Mouse (Mus musculus) forebrain, postnatal 0 days (tissue): Measurements from ENCODE around the gene Cadm2. TPM values are rescaled to one million over a fixed set of nuclear protein-coding genes. Genes with fewer than 3 reads are reported as not detected.
A peak's percentile ranks its signal among the peaks of the same experiment; 100 is the strongest.

Experiments
- ATAC-seq: fragments of 200-750 bp; cut with Nextera tagmentation; 2 replicates; pipeline ENCODE4 v1.8.0; 2017; ENCODE audit warnings: mild to moderate bottlenecking, moderate library complexity
- DNase-seq: peaks from one replicate; pipeline ENCODE4 v3.0.0-alpha.2; 2015
- H3K27ac ChIP-seq: fragments of 300-500 bp; sonication (generic); 2 replicates; pipeline ENCODE4 v1.5.1; 2014; ENCODE audit warnings: low read depth, mild to moderate bottlenecking, antibody characterized with exemption, low read length, moderate library complexity, mixed read lengths
- H3K27me3 ChIP-seq: fragments of 300-500 bp; sonication (generic); 2 replicates; pipeline ENCODE4 v1.6.1; 2014; ENCODE audit warnings: mild to moderate bottlenecking, low read length, mixed read lengths; ENCODE audit not compliant: insufficient read depth
- H3K36me3 ChIP-seq: fragments of 300-500 bp; sonication (generic); 2 replicates; pipeline ENCODE4 v1.6.1; 2014; ENCODE audit warnings: mild to moderate bottlenecking, moderate library complexity; ENCODE audit not compliant: insufficient read depth
- H3K4me1 ChIP-seq: fragments of 300-500 bp; sonication (generic); 2 replicates; pipeline ENCODE4 v1.6.1; 2014; ENCODE audit warnings: antibody characterized with exemption; ENCODE audit not compliant: insufficient read depth
- H3K4me2 ChIP-seq: fragments of 300-500 bp; sonication (generic); 2 replicates; pipeline ENCODE4 v1.6.1; 2014; ENCODE audit warnings: low read depth, mild to moderate bottlenecking, moderate library complexity
- H3K4me3 ChIP-seq: fragments of 300-500 bp; sonication (generic); 2 replicates; pipeline ENCODE4 v1.5.1; 2014; ENCODE audit warnings: low read depth, low read length, mixed read lengths
- H3K9ac ChIP-seq: fragments of 300-500 bp; sonication (generic); 2 replicates; pipeline ENCODE4 v1.6.1; 2014; ENCODE audit warnings: mild to moderate bottlenecking
- H3K9me3 ChIP-seq: fragments of 300-500 bp; sonication (generic); 2 replicates; pipeline ENCODE4 v1.6.1; 2016; ENCODE audit warnings: low read length
- CTCF ChIP-seq: sonication (generic); IDR thresholded peaks from 2 replicates; pipeline ENCODE4 v1.5.1; 2016; ENCODE audit warnings: antibody characterized with exemption, control low read depth, low read depth
- WGBS: fragments of 180-500 bp; shearing (Covaris S2); extraction: QIAGEN DNeasy Blood & Tissue Kit; methylation state at CpG from one replicate; pipeline ENCODE4 v1.1.7; 2014; 5-methylcytosine and 5-hydroxymethylcytosine counted together
- polyA plus RNA-seq: library from polyadenylated mRNA; unstranded; fragments of >200 nt; fragmentation: Nextera tagmentation; extraction: Ambion mirVana; gene quantifications from 2 replicates; pipeline ENCODE4 v1.2.1, GENCODE M21; 2015
- total RNA-seq: library from RNA; depleted of rRNA; stranded (reverse); fragments of >200 nt; gene quantifications from 2 replicates; pipeline ENCODE4 v1.2.3, GENCODE M21; 2014

The Cadm2 gene
- total and polyA plus RNA-seq, 2 experiments from 2014 or later: 58.9 to 63.3 TPM

GRCm38 (mm10) chr16:67019856-67020255 lies 600.9 kb downstream of the Cadm2 start:
- Histone ChIP-seq H3K9me3 (no peaks in the 10 kb centered on the region), H3K4me3 (no peak overlapping the region), H3K4me2 (no peak overlapping the region), H3K4me1 (no peaks in the 10 kb centered on the region), H3K27ac (no peak overlapping the region), H3K9ac (no peak overlapping the region), H3K36me3 (no peaks in the 10 kb centered on the region), H3K27me3 (no peaks in the 10 kb centered on the region)
- 27% methylated on average over 1 of the region's 1 CpGs for WGBS
- DNase-seq (no peak), ATAC-seq (no peak)
- no peak for TF ChIP-seq CTCF

- no peak for DNase-seq
- Histone ChIP-seq H3K9me3 (no peaks in the 10 kb centered on the region), H3K4me2 (no peak overlapping the region), H3K27ac (no peak overlapping the region), H3K36me3 (no peaks in the 10 kb centered on the region), H3K27me3 (no peaks in the 10 kb centered on the region), H3K9ac (no peak overlapping the region), H3K4me1 (no peaks in the 10 kb centered on the region), H3K4me3 (no peak overlapping the region)
- TF ChIP-seq CTCF: no peak
- no peak for ATAC-seq
- WGBS: 76% methylated on average over 2 of the region's 2 CpGs
Measured at GRCm38 (mm10) chr16:67017710-67018109, 603.0 kb downstream of the Cadm2 start.

- H3K27ac ChIP-seq: no peak overlapping the region
- H3K36me3 ChIP-seq: no peaks in the 10 kb centered on the region
- ATAC-seq (no peak), DNase-seq (no peak)
- TF ChIP-seq CTCF: no peak
- H3K4me2 ChIP-seq: no peak overlapping the region
- no peaks in the 10 kb centered on the region for H3K27me3 ChIP-seq
- H3K4me1 ChIP-seq: no peaks in the 10 kb centered on the region
- H3K9ac ChIP-seq: no peak overlapping the region
- WGBS: 93% methylated on average over 3 of the region's 3 CpGs
- H3K4me3 ChIP-seq: no peak overlapping the region
- no peaks in the 10 kb centered on the region for H3K9me3 ChIP-seq
Measured at GRCm38 (mm10) chr16:67003161-67003560, 617.5 kb downstream of the Cadm2 start.

GRCm38 (mm10) chr16:67001707-67002106 lies 619.0 kb downstream of the Cadm2 start:
- TF ChIP-seq CTCF: no peak
- H3K4me2 ChIP-seq: no peak overlapping the region
- H3K27ac ChIP-seq: no peak overlapping the region; the same call in 1 of the 2 replicates
- H3K36me3 ChIP-seq: no peaks in the 10 kb centered on the region
- no peaks in the 10 kb centered on the region for H3K27me3 ChIP-seq
- no peak overlapping the region for H3K9ac ChIP-seq
- ATAC-seq (peak; percentile 54; the same call in 1 of the 2 replicates), DNase-seq (peak; percentile 31)
- H3K4me3 ChIP-seq: no peak overlapping the region
- H3K4me1 ChIP-seq: no peaks in the 10 kb centered on the region
- no peaks in the 10 kb centered on the region for H3K9me3 ChIP-seq
- WGBS: 48% methylated on average over 4 of the region's 4 CpGs

GRCm38 (mm10) chr16:66997461-66997860 lies 623.2 kb downstream of the Cadm2 start:
- DNase-seq: no peak
- TF ChIP-seq CTCF: no peak
- no peaks in the 10 kb centered on the region for H3K4me1 ChIP-seq
- ATAC-seq: no peak
- no peaks in the 10 kb centered on the region for H3K9me3 ChIP-seq
- H3K4me2 ChIP-seq: no peak overlapping the region
- H3K36me3 ChIP-seq: no peaks in the 10 kb centered on the region
- WGBS: 40% methylated on average over 2 of the region's 2 CpGs
- no peaks in the 10 kb centered on the region for H3K27me3 ChIP-seq
- H3K9ac ChIP-seq: no peak overlapping the region
- H3K4me3 ChIP-seq: no peak overlapping the region
- no peak overlapping the region for H3K27ac ChIP-seq

GRCm38 (mm10) chr16:66987741-66988140 lies 633.0 kb downstream of the Cadm2 start:
- Histone ChIP-seq H3K4me2 (no peak overlapping the region), H3K27me3 (no peaks in the 10 kb centered on the region), H3K4me1 (no peaks in the 10 kb centered on the region), H3K9ac (no peak overlapping the region), H3K9me3 (no peaks in the 10 kb centered on the region), H3K36me3 (no peaks in the 10 kb centered on the region), H3K4me3 (no peak overlapping the region), H3K27ac (no peak overlapping the region)
- no peak for DNase-seq
- no peak for TF ChIP-seq CTCF
- WGBS: 54% methylated on average over 6 of the region's 6 CpGs
- no peak for ATAC-seq

GRCm38 (mm10) chr16:66986879-66987278 lies 633.8 kb downstream of the Cadm2 start:
- Histone ChIP-seq H3K4me3 (no peak overlapping the region), H3K27ac (no peak overlapping the region), H3K9me3 (no peaks in the 10 kb centered on the region), H3K4me2 (no peak overlapping the region), H3K9ac (no peak overlapping the region), H3K36me3 (no peaks in the 10 kb centered on the region), H3K4me1 (no peaks in the 10 kb centered on the region), H3K27me3 (no peaks in the 10 kb centered on the region)
- TF ChIP-seq CTCF: no peak
- ATAC-seq (no peak), DNase-seq (no peak)
- WGBS: 72% methylated on average over 7 of the region's 7 CpGs

- DNase-seq (no peak), ATAC-seq (no peak)
- Histone ChIP-seq H3K36me3 (no peaks in the 10 kb centered on the region), H3K27me3 (no peaks in the 10 kb centered on the region), H3K27ac (no peak overlapping the region), H3K4me3 (no peak overlapping the region), H3K9ac (no peak overlapping the region), H3K9me3 (no peaks in the 10 kb centered on the region), H3K4me2 (no peak overlapping the region), H3K4me1 (0 out of 2 replicates have a peak, but pooled peaks cover 5% of the 10 kb centered on the region)
- no peak for TF ChIP-seq CTCF
- 57% methylated on average over 3 of the region's 3 CpGs for WGBS
Measured at GRCm38 (mm10) chr16:66970912-66971311, 649.8 kb downstream of the Cadm2 start.
